Mouse (Mus musculus) liver, embryonic 12.5 days (tissue): ENCODE results near the gene Esrrg. TPM values are rescaled to one million over a fixed set of nuclear protein-coding genes. Genes with fewer than 3 reads are reported as not detected.

Experiments used
- ATAC-seq: fragments of 200-750 bp; cut with Nextera tagmentation; 2 replicates; pipeline ENCODE4 v1.8.0; 2017; ENCODE audit warnings: moderate number of reproducible peaks, mild to moderate bottlenecking, moderate library complexity
- H3K27ac ChIP-seq: fragments of 300-500 bp; sonication (generic); 2 replicates; pipeline ENCODE4 v1.5.1; 2016; ENCODE audit warnings: mild to moderate bottlenecking
- H3K27me3 ChIP-seq: fragments of 300-500 bp; sonication (generic); replicated peaks from 2 replicates; pipeline ENCODE4 v1.6.1; 2016; ENCODE audit warnings: mild to moderate bottlenecking, moderate library complexity
- H3K36me3 ChIP-seq: fragments of 300-500 bp; sonication (generic); 2 replicates; pipeline ENCODE4 v1.6.1; 2016; ENCODE audit warnings: mild to moderate bottlenecking, moderate library complexity
- H3K4me1 ChIP-seq: fragments of 300-500 bp; sonication (generic); 2 replicates; pipeline ENCODE4 v1.6.1; 2016
- H3K4me2 ChIP-seq: fragments of 300-500 bp; sonication (generic); 2 replicates; pipeline ENCODE4 v1.6.1; 2016; ENCODE audit warnings: mild to moderate bottlenecking, moderate library complexity
- H3K4me3 ChIP-seq: fragments of 300-500 bp; sonication (generic); 2 replicates; pipeline ENCODE4 v1.5.1; 2016; ENCODE audit warnings: mild to moderate bottlenecking, moderate library complexity
- H3K9ac ChIP-seq: fragments of 300-500 bp; sonication (generic); 2 replicates; pipeline ENCODE4 v1.6.1; 2016; ENCODE audit warnings: mild to moderate bottlenecking, moderate library complexity
- H3K9me3 ChIP-seq: fragments of 300-500 bp; sonication (generic); replicated peaks from 2 replicates; pipeline ENCODE4 v1.6.1; 2016; ENCODE audit warnings: mild to moderate bottlenecking, moderate library complexity
- WGBS: fragments of 180-500 bp; shearing (Covaris S2); methylation state at CpG from one replicate; pipeline ENCODE4 v1.1.7; 2016; ENCODE audit not compliant: insufficient replicate concordance; 5-methylcytosine and 5-hydroxymethylcytosine counted together
- polyA plus RNA-seq: library from polyadenylated mRNA; unstranded; fragments of >200 nt; fragmentation: Nextera tagmentation; extraction: Ambion mirVana; gene quantifications from 2 replicates; pipeline ENCODE4 v1.2.1, GENCODE M21; 2016

The Esrrg gene
- polyA plus RNA-seq, 1 experiment from 2014 or later: 0.25 TPM

DNA sequence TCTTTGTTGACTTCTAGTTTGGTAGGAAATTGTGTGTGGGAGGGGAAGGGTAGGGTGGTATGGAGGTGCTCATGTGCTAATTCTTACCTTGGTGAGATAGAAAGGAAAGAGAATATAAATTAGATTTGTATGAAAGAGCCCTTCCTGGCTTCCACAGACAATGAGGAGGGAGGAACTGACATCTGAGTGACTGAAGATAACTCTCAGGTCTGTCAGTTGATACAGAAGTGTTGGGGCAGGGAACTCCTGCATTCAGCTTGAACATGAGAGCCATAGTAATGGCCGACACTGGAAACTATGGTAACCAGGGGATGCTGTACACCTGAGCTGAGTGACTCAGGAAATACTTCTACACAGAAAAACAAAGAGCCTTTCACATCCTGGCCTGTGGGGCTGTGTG lies 550.1 kb downstream of the Esrrg start:
- H3K27ac ChIP-seq: no peak overlapping the region
- no peak for ATAC-seq
- H3K4me3 ChIP-seq: no peak overlapping the region
- WGBS: 73% methylated on average over 1 of the region's 1 CpGs
- no peaks in the 10 kb centered on the region for H3K9me3 ChIP-seq
- H3K4me1 ChIP-seq: peaks cover 5% of the 10 kb centered on the region; the same call in 1 of the 2 replicates
- H3K27me3 ChIP-seq: no peaks in the 10 kb centered on the region
- H3K4me2 ChIP-seq: no peak overlapping the region
- H3K36me3 ChIP-seq: no peaks in the 10 kb centered on the region
- H3K9ac ChIP-seq: no peak overlapping the region

DNA sequence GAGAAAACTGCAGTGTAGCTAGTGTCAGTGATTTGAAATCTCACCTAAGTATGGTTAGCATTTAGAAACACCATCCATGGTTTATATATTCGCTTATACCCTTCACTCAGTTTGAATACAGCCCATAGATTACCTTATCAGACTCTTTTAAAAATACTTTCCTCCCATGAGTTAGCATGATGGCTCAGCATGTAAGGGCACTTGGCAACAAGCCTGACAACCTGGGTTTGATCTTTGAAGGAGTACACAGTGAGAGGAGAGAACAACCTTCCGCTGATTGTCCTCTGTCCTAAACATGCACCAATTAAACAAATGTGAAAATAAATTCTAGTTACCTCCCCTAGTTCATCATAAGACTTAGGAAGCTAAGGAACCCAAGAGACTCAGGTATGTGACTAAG lies 550.5 kb downstream of the Esrrg start:
- no peak overlapping the region for H3K4me3 ChIP-seq
- H3K9ac ChIP-seq: no peak overlapping the region
- WGBS: 71% methylated on average over 2 of the region's 2 CpGs
- no peaks in the 10 kb centered on the region for H3K27me3 ChIP-seq
- H3K4me2 ChIP-seq: no peak overlapping the region
- H3K4me1 ChIP-seq: peaks cover 5% of the 10 kb centered on the region; the same call in 1 of the 2 replicates
- H3K27ac ChIP-seq: no peak overlapping the region
- H3K36me3 ChIP-seq: no peaks in the 10 kb centered on the region
- no peak for ATAC-seq
- no peaks in the 10 kb centered on the region for H3K9me3 ChIP-seq

DNA sequence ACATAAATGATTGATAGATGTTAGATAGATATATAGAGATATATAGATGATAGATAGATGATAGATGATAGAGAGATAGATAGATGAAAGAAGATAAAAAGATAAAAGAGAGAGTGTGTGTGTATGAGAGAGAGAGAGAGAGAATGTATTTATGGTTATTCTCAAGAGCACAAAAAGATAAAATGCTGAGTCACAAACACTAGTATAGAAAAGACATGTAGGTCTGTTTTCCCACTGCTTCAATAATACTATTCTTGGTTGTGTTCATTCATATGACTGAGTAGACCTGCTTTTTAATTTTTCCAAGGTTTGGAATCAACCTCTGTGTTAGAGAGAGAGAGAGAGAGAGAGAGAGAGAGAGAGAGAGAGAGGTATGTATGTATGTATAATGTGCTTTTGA lies 554.5 kb downstream of the Esrrg start:
- H3K9me3 ChIP-seq: no peaks in the 10 kb centered on the region
- no peaks in the 10 kb centered on the region for H3K4me1 ChIP-seq
- ATAC-seq: no peak
- no peak overlapping the region for H3K27ac ChIP-seq
- H3K36me3 ChIP-seq: no peaks in the 10 kb centered on the region
- H3K27me3 ChIP-seq: no peaks in the 10 kb centered on the region
- no peak overlapping the region for H3K4me2 ChIP-seq
- no peak overlapping the region for H3K9ac ChIP-seq
- H3K4me3 ChIP-seq: no peak overlapping the region

DNA sequence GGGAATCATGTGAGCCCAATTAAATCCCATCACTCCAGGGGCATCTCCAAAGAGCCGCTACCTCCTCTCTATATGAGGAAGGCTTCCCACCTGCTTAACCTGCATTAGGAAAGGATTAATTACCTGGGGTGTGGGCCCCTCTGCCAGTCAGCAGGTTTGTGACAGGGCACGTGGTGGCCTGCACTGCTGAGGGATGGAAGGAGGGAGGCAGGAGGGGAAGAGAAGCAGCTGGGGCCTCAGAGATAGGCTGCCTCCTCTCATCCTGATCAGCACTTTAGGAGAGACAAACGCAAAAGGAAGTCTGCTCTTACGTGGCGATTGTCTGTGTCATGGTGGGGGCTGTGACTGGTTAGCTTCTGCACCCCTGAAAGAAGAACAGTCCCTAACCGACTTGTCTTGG lies 555.7 kb downstream of the Esrrg start:
- no peak overlapping the region for H3K9ac ChIP-seq
- no peak overlapping the region for H3K4me2 ChIP-seq
- 23% methylated on average over 6 of the region's 6 CpGs for WGBS
- H3K4me1 ChIP-seq: no peaks in the 10 kb centered on the region
- no peaks in the 10 kb centered on the region for H3K36me3 ChIP-seq
- no peak overlapping the region for H3K27ac ChIP-seq
- H3K9me3 ChIP-seq: no peaks in the 10 kb centered on the region
- H3K4me3 ChIP-seq: no peak overlapping the region
- no peaks in the 10 kb centered on the region for H3K27me3 ChIP-seq
- peak; percentile 58 for ATAC-seq

DNA sequence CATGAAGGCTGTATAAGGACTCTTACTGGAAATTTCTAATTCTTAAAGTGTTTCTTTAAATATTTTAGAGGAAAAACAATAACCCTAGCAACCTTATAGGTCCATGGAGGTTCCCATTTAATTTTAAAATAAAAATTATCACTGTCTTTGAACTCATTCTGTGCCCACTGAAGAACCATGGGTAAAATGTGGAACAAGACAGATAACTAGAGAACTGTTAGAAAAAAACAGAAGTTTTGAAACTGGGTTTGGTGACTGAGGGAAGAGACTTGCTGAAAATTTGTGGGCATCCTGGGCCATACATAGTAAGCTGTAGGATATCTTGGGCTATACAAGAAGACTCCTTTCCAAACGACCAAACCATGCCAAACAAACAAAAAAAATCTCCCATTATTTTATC lies 565.3 kb downstream of the Esrrg start:
- H3K27ac ChIP-seq: no peak overlapping the region
- no peak for ATAC-seq
- H3K27me3 ChIP-seq: no peaks in the 10 kb centered on the region
- H3K36me3 ChIP-seq: no peaks in the 10 kb centered on the region
- no peaks in the 10 kb centered on the region for H3K4me1 ChIP-seq
- H3K9ac ChIP-seq: no peak overlapping the region
- WGBS: 18% methylated on average over 1 of the region's 1 CpGs
- H3K4me2 ChIP-seq: no peak overlapping the region
- no peaks in the 10 kb centered on the region for H3K9me3 ChIP-seq
- H3K4me3 ChIP-seq: no peak overlapping the region

DNA sequence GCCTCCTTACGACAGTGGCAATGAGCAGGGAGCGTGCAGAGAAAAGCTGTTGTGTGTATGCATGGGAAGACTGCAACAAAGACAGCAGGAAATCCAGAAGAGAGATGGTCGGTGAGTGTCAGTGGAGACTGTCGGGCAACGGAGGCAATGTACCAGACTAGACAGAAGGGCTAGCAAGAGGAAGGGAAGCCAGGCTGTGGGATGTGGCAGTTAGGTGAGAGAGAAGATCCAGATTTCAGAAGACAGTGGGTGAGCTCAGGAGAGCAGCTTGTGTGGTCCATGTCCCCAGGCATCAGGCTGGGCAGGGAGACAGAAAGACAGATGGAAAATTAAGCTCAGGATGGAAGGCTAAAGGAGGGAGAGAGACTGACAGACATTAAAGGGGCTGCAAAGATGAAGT lies 574.4 kb downstream of the Esrrg start:
- Histone ChIP-seq H3K9me3 (no peaks in the 10 kb centered on the region), H3K27me3 (no peaks in the 10 kb centered on the region), H3K36me3 (no peaks in the 10 kb centered on the region), H3K27ac (no peak overlapping the region), H3K4me2 (no peak overlapping the region), H3K4me3 (no peak overlapping the region), H3K9ac (no peak overlapping the region), H3K4me1 (no peaks in the 10 kb centered on the region)
- no peak for ATAC-seq
- 59% methylated on average over 5 of the region's 5 CpGs for WGBS

DNA sequence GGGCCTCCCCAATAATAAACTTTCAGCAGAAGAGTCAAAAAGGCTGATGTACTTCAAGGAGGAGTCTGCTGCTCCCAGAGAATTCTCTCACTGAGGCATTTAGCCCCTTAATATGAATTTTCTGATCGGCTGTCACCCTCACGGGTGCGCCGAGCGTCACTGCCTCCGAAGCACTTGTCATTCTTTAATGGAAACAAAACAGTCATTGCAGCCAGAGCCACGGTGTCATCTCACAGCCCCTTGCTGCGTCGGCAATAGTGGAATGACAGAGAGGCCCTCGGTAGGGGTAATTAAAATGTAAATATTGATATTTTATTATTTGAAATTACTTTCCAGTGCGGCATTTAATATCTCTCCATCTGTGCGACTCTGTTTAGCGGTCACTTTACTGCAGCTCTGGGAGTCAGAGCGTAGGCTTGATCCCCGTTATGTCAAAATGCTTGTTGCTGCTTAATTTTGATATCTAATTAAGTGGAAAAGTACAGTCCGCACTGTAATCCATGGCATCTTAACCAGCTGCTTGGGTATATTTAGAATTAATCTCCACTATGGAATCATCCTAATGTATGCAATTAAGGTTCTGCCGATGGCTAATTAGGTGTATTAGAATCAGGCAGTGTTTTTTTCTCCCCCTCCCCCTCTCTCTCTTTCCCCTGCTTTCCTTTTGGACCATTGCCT lies 578.0 kb downstream of the Esrrg start:
- no peak overlapping the region for H3K27ac ChIP-seq
- 81% methylated on average over 17 of the region's 17 CpGs for WGBS

DNA sequence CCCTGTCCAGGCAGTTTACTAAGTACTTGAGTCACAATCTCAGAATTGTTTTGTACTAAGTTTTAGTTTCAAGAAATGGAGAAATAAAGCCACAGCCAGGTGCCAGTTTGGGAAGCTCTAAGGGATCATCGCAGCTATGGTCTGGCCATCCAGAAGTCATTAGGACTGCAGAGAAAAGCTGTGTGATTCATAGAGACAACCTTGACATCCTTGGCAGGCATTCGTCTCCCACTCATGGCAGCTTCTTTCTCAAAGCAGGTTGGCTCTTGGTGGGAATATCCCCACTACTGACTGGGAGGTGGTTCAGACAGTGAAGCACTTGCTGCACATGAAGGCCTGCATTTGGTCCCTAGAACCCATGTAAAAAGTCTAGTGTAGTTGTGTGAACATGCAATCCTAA lies 584.4 kb downstream of the Esrrg start:
- Histone ChIP-seq H3K4me2 (no peak overlapping the region), H3K36me3 (no peaks in the 10 kb centered on the region), H3K9ac (no peak overlapping the region), H3K9me3 (no peaks in the 10 kb centered on the region), H3K4me1 (no peaks in the 10 kb centered on the region), H3K27ac (no peak overlapping the region), H3K4me3 (no peak overlapping the region), H3K27me3 (no peaks in the 10 kb centered on the region)
- ATAC-seq: no peak
- WGBS: 73% methylated on average over 2 of the region's 2 CpGs

More for the DNA sequence above, 578.0 kb downstream of the Esrrg start:
- Histone ChIP-seq H3K9me3 (no peaks in the 10 kb centered on the region), H3K9ac (no peak overlapping the region), H3K4me3 (no peak overlapping the region), H3K36me3 (no peaks in the 10 kb centered on the region), H3K27me3 (no peaks in the 10 kb centered on the region), H3K4me2 (no peak overlapping the region), H3K4me1 (no peaks in the 10 kb centered on the region)
- ATAC-seq: no peak

DNA sequence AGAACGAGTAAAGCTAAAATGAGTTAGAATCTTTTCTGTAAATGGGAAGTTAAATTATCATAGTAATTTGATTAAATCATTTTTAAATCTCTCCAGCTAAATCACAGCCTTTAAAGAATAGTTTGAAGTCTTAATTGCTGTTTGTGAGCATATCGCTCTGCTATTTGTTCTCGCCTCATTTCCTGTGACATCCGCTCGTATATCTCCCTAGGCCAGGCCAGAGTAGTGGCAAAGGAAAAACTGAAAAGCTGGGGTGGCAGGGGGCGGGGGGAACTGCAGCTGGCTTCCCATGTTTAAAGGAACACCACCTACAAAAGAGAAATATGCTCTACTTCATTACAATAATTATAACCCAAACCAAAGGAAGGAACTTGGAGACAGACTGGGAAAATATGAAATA lies 598.8 kb downstream of the Esrrg start:
- Histone ChIP-seq H3K9me3 (no peaks in the 10 kb centered on the region), H3K4me2 (no peak overlapping the region), H3K4me1 (no peaks in the 10 kb centered on the region), H3K27ac (no peak overlapping the region), H3K4me3 (no peak overlapping the region), H3K36me3 (no peaks in the 10 kb centered on the region), H3K9ac (no peak overlapping the region), H3K27me3 (no peaks in the 10 kb centered on the region)
- WGBS: 48% methylated on average over 6 of the region's 6 CpGs
- ATAC-seq: no peak

DNA sequence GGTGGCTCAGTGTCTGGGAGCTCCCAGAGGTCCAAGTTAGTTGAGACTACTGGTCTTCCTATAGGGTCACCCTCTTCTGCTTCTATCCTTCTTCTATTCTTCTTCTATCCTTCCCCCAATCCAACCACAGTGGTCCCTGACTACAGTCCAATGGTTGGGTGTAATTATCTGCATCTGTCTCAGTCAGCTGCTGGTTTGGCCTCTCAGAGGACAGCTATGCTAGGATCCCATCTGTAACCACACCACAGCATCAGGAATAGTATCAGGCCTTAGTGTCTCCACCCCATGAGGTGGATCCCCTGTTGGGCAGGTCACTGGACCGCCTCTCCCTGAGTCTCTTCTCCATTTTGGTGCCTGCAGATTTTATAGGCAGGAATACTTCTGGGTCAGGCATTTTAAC lies 600.4 kb downstream of the Esrrg start:
- no peak overlapping the region for H3K4me2 ChIP-seq
- no peaks in the 10 kb centered on the region for H3K27me3 ChIP-seq
- H3K4me1 ChIP-seq: no peaks in the 10 kb centered on the region
- H3K9ac ChIP-seq: no peak overlapping the region
- no peak overlapping the region for H3K4me3 ChIP-seq
- H3K27ac ChIP-seq: no peak overlapping the region
- no peaks in the 10 kb centered on the region for H3K9me3 ChIP-seq
- ATAC-seq: no peak
- WGBS: 67% methylated on average over 1 of the region's 1 CpGs
- no peaks in the 10 kb centered on the region for H3K36me3 ChIP-seq

DNA sequence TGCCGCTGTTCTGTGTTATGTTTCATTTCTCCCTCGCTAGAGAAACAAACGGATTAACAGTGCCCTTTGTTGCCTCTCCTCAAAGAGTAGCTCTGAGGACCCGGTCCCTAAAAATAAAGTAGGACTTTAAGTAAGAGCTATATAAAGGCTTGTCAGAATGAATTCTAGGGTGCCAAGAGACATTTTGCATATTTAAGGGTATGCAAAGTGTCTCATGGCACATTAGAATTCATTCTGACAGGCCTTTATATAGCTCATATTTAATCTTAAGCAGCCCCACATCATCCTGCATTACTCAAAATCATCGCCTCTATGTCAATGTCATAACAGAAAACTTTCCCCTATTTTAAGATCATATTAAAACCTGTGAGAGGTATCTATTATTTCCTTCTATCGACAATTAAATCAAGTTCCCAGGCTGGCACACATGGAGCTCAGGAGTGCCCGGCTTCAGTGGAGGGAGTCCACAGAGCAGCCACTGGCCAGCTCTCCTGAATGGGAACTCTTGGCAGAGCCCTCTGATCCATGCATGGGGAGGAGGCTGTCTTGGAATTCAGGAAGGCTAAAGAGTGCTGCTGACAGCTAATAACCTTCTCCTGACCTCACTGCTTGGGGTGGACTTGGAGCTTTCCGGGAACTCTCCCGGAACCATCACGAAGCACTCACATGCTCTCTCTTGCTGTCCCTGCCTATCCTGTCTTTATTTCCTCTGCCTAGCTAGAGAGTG lies 606.5 kb downstream of the Esrrg start:
- no peak overlapping the region for H3K4me2 ChIP-seq
- 74% methylated on average over 10 of the region's 10 CpGs for WGBS
- no peaks in the 10 kb centered on the region for H3K9me3 ChIP-seq
- no peak for ATAC-seq
- no peaks in the 10 kb centered on the region for H3K4me1 ChIP-seq
- no peak overlapping the region for H3K4me3 ChIP-seq
- H3K9ac ChIP-seq: no peak overlapping the region
- no peak overlapping the region for H3K27ac ChIP-seq
- no peaks in the 10 kb centered on the region for H3K27me3 ChIP-seq
- H3K36me3 ChIP-seq: no peaks in the 10 kb centered on the region

DNA sequence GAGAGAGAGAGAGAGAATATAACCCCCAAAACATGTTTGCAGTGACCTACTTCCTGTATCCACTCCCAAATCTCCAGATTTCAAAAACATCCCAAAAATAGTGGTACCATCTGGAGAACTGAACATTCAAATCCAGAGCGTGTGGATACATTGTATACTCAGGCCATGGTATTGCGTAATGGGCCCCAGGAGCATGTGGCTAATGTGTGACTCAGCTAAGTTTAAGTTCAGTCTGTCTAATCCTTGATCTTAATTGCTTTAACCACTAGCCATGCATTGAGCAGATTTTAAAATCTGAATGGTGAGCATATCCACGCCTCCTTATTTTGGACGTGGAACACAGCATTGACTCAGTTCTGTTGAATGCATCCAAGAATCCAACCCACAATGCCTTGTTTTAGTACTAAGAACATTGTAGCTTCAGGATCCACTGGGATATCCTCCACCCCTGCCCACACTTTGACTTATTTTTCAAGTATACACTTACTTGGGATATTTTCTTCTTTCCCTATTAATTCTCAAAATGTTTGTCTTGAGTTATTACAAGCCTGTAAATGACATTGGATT lies 612.7 kb downstream of the Esrrg start:
- no peak overlapping the region for H3K4me3 ChIP-seq
- 63% methylated on average over 4 of the region's 4 CpGs for WGBS
- no peaks in the 10 kb centered on the region for H3K36me3 ChIP-seq
- no peaks in the 10 kb centered on the region for H3K9me3 ChIP-seq
- no peak for ATAC-seq
- H3K4me1 ChIP-seq: no peaks in the 10 kb centered on the region
- no peak overlapping the region for H3K9ac ChIP-seq
- H3K4me2 ChIP-seq: no peak overlapping the region
- no peaks in the 10 kb centered on the region for H3K27me3 ChIP-seq
- no peak overlapping the region for H3K27ac ChIP-seq
